Mouse (Mus musculus): ENCODE results near the gene Gm11555. TPM values are rescaled to one million over a fixed set of nuclear protein-coding genes. Genes with fewer than 3 reads are reported as not detected.
"Not testable (repeated sequence)": the region's sequence is repeated elsewhere in the genome, so short reads cannot be mapped to it uniquely, and the experiment has no call there.

Gene Gm11555
- polyA plus RNA-seq, 1 experiment: not detected

DNA sequence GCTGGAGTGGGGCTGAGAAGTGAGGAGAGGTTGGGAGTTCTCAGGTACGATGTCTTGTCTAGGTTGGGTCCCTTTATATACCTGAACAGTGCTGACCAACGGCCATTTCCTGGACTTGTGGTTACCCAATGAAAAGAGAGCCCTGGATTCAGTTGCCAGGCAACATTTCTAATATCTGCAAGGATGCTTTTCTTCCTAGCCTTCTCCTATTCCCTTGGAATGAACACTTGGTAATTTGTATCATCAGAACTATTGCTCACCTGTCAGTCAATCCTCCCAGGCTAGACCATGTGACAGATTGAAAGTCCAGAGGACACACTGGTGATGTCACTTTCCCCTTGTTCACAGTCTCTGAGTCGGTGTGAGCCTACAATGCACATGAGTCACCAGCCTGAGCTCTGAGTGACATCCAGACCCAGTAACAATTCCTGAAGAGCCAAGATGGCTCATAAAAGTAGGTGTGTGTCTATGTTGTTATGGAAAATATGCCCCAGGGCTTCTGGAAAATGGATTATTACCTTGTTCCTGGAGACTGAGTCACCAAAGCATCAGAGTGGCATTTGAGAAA lies 35.2 kb downstream of the Gm11555 start, which contains the start of gene Krtap2-4:
Gene Krtap2-4 (minus strand): TSS at position 51 of the 568 bp plus-strand sequence.
- Histone ChIP-seq H3K27ac (ENCODE audit: insufficient read depth, low read depth, low read length) (no peak within 1 kb of the TSS), H3K4me1 (ENCODE audit: control insufficient read depth, insufficient read depth, low read length) (no peaks in the 10 kb centered on the region), H3K4me3 (ENCODE audit: insufficient read depth, low read depth, low read length) (no peak within 1 kb of the TSS)
- TF ChIP-seq POLR2A (IDR thresholded peaks at IDR 0.05; ENCODE audit: insufficient read depth, low read depth, low read length) (no peak), CTCF (IDR thresholded peaks at IDR 0.05; ENCODE audit: insufficient read depth, low read depth, low read length) (no peak)
- WGBS: 54% methylated on average over 3 of the region's 3 CpGs

DNA sequence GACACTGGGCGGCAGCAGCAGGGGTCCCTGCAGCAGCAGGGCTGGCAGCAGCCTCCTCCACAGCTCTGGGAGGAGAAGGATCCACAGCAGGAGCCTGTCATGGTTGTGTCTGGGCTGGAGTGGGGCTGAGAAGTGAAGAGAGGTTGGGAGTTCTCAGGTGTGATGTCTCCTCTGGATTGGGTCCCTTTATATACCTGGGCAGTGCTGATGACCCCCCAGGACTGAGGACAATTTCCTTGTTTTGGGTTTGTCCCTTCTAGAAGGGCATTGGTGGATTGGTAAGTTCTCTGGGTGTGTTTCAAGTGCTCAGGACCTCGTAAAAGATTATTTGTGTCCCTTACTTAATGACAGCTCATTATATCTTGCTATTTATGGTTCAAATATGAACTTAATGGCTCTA lies 39.9 kb downstream of the Gm11555 start, which contains the start of gene Gm11937:
Gene Gm11937 (minus strand): TSS at position 101 of the 400 bp plus-strand sequence.
- H3K4me1 ChIP-seq (ENCODE audit: control insufficient read depth, insufficient read depth, low read length); H3K4me3 ChIP-seq (ENCODE audit: insufficient read depth, low read depth, low read length); H3K27ac ChIP-seq (ENCODE audit: insufficient read depth, low read depth, low read length): not testable (repeated sequence)
- WGBS: 89% methylated on average over 1 of the region's 2 CpGs

DNA sequence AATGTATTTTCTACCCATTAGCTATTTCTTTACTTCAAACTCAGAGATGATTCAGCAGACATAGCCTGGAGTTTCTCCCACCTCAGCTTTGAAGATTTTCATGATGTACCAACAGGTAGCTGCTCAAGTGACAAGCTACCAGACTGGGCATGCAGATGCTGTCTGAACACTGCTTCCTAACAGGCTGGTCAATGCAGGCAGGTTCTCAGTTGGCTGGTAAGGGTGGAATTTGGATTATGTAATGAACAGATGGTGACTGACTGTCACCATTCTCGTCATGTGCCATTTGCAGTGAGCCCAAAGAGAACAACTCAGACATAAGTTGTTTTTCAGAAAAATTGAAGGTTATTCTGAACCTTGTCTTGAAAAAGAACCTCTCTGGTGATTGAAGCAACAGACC lies 40.9 kb downstream of the Gm11555 start:
- TF ChIP-seq POLR2A (IDR thresholded peaks at IDR 0.05; ENCODE audit: insufficient read depth, low read depth, low read length) (no peak), CTCF (IDR thresholded peaks at IDR 0.05; ENCODE audit: insufficient read depth, low read depth, low read length) (no peak)
- 83% methylated on average over 1 of the region's 1 CpGs for WGBS
- no peak overlapping the region for H3K4me3 ChIP-seq (ENCODE audit: insufficient read depth, low read depth, low read length)
- no peak overlapping the region for H3K27ac ChIP-seq (ENCODE audit: insufficient read depth, low read depth, low read length)
- H3K4me1 ChIP-seq (ENCODE audit: control insufficient read depth, insufficient read depth, low read length): no peaks in the 10 kb centered on the region

DNA sequence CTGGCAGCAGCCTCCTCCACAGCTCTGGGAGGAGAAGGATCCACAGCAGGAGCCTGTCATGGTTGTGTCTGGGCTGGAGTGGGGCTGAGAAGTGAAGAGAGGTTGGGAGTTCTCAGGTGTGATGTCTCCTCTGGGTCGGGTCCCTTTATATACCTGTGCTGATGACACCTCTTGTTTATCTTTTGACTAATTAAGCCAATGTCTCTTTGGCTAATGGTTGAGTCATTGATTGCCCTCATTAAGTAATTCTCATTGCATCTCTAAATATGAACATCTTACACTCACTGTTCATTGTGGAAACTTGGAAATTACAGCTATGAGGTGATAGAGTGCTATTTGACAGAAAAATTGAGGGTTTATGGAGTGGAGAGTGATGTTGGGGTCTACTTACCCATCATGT lies 46.8 kb downstream of the Gm11555 start, which contains the start of gene Gm11938:
Gene Gm11938 (minus strand): TSS at position 101 of the 400 bp plus-strand sequence.
- WGBS: 70% methylated on average over 1 of the region's 1 CpGs
- not testable (repeated sequence) for H3K27ac ChIP-seq (ENCODE audit: insufficient read depth, low read depth, low read length); H3K4me1 ChIP-seq (ENCODE audit: control insufficient read depth, insufficient read depth, low read length); H3K4me3 ChIP-seq (ENCODE audit: insufficient read depth, low read depth, low read length)

Other genes with a start within 250 kb of the Gm11555 start
- not detected in 2 replicates for gene Krt12, start 228.0 kb downstream of the Gm11555 start, polyA plus RNA-seq (2012; ENCODE audit: insufficient read depth, insufficient read length, low replicate concordance, missing spikeins)
- not detected in 2 replicates for gene Krt20, start 212.1 kb downstream of the Gm11555 start, polyA plus RNA-seq (2012; ENCODE audit: insufficient read depth, insufficient read length, low replicate concordance, missing spikeins)
- gene Krt23, start 157.1 kb downstream of the Gm11555 start, polyA plus RNA-seq (2012; ENCODE audit: insufficient read depth, insufficient read length, low replicate concordance, missing spikeins): not detected in 2 replicates
- gene Krt39, start 128.9 kb downstream of the Gm11555 start, polyA plus RNA-seq (2012; ENCODE audit: insufficient read depth, insufficient read length, low replicate concordance, missing spikeins): not detected in 2 replicates
- gene Krt40, start 107.1 kb downstream of the Gm11555 start, polyA plus RNA-seq (2012; ENCODE audit: insufficient read depth, insufficient read length, low replicate concordance, missing spikeins): not detected in 2 replicates
- gene Krtap3-3, start 99.4 kb downstream of the Gm11555 start, polyA plus RNA-seq (2012; ENCODE audit: insufficient read depth, insufficient read length, low replicate concordance, missing spikeins): not detected in 2 replicates
- gene Krtap3-2, start 93.4 kb downstream of the Gm11555 start, polyA plus RNA-seq (2012; ENCODE audit: insufficient read depth, insufficient read length, low replicate concordance, missing spikeins): not detected in 2 replicates
- gene Gm11939, start 90.8 kb downstream of the Gm11555 start, polyA plus RNA-seq (2012; ENCODE audit: insufficient read depth, insufficient read length, low replicate concordance, missing spikeins): not detected in 2 replicates
- not detected in 2 replicates for gene Krtap3-1, start 83.6 kb downstream of the Gm11555 start, polyA plus RNA-seq (2012; ENCODE audit: insufficient read depth, insufficient read length, low replicate concordance, missing spikeins)
- gene Krtap1-5, start 69.2 kb downstream of the Gm11555 start, polyA plus RNA-seq (2012; ENCODE audit: insufficient read depth, insufficient read length, low replicate concordance, missing spikeins): not detected in 2 replicates
- gene Krtap1-4, start 66.6 kb downstream of the Gm11555 start, polyA plus RNA-seq (2012; ENCODE audit: insufficient read depth, insufficient read length, low replicate concordance, missing spikeins): not detected in 2 replicates
- not detected in 2 replicates for gene Krtap1-3, start 58.9 kb downstream of the Gm11555 start, polyA plus RNA-seq (2012; ENCODE audit: insufficient read depth, insufficient read length, low replicate concordance, missing spikeins)
- gene Krtap9-3, start 52.1 kb downstream of the Gm11555 start, polyA plus RNA-seq (2012; ENCODE audit: insufficient read depth, insufficient read length, low replicate concordance, missing spikeins): not detected in 2 replicates
- gene Gm11938, start 46.9 kb downstream of the Gm11555 start, polyA plus RNA-seq (2012; ENCODE audit: insufficient read depth, insufficient read length, low replicate concordance, missing spikeins): not detected in 2 replicates
- gene Gm11937, start 40.0 kb downstream of the Gm11555 start, polyA plus RNA-seq (2012; ENCODE audit: insufficient read depth, insufficient read length, low replicate concordance, missing spikeins): not detected in 2 replicates
- gene Krtap2-4, start 35.4 kb downstream of the Gm11555 start, polyA plus RNA-seq (2012; ENCODE audit: insufficient read depth, insufficient read length, low replicate concordance, missing spikeins): not detected in 2 replicates
- gene Gm11562, start 29.8 kb downstream of the Gm11555 start, polyA plus RNA-seq (2012; ENCODE audit: insufficient read depth, insufficient read length, low replicate concordance, missing spikeins): not detected in 2 replicates
- not detected in 2 replicates for gene Krtap4-1, start 22.0 kb downstream of the Gm11555 start, polyA plus RNA-seq (2012; ENCODE audit: insufficient read depth, insufficient read length, low replicate concordance, missing spikeins)
- not detected in 2 replicates for gene Krtap4-2, start 15.2 kb downstream of the Gm11555 start, polyA plus RNA-seq (2012; ENCODE audit: insufficient read depth, insufficient read length, low replicate concordance, missing spikeins)
- gene Krtap4-7, start 6.1 kb downstream of the Gm11555 start, polyA plus RNA-seq (2012; ENCODE audit: insufficient read depth, insufficient read length, low replicate concordance, missing spikeins): not detected in 2 replicates
- not detected in 2 replicates for gene Gm11563, start 8.7 kb upstream of the Gm11555 start, polyA plus RNA-seq (2012; ENCODE audit: insufficient read depth, insufficient read length, low replicate concordance, missing spikeins)
- not detected in 2 replicates for gene Krtap4-6, start 15.7 kb upstream of the Gm11555 start, polyA plus RNA-seq (2012; ENCODE audit: insufficient read depth, insufficient read length, low replicate concordance, missing spikeins)
- gene Gm14190, start 40.5 kb upstream of the Gm11555 start, polyA plus RNA-seq (2012; ENCODE audit: insufficient read depth, insufficient read length, low replicate concordance, missing spikeins): not detected in 2 replicates
- gene Gm14180, start 84.1 kb upstream of the Gm11555 start, polyA plus RNA-seq (2012; ENCODE audit: insufficient read depth, insufficient read length, low replicate concordance, missing spikeins): not detected in 2 replicates
- gene Gm11595, start 122.7 kb upstream of the Gm11555 start, polyA plus RNA-seq (2012; ENCODE audit: insufficient read depth, insufficient read length, low replicate concordance, missing spikeins): not detected in 2 replicates
- not detected in 2 replicates for gene Krtap4-8, start 130.5 kb upstream of the Gm11555 start, polyA plus RNA-seq (2012; ENCODE audit: insufficient read depth, insufficient read length, low replicate concordance, missing spikeins)
- gene Krtap4-9, start 135.0 kb upstream of the Gm11555 start, polyA plus RNA-seq (2012; ENCODE audit: insufficient read depth, insufficient read length, low replicate concordance, missing spikeins): not detected in 2 replicates
- not detected in 2 replicates for gene Gm11596, start 143.2 kb upstream of the Gm11555 start, polyA plus RNA-seq (2012; ENCODE audit: insufficient read depth, insufficient read length, low replicate concordance, missing spikeins)
- not detected in 2 replicates for gene Gm11569, start 148.7 kb upstream of the Gm11555 start, polyA plus RNA-seq (2012; ENCODE audit: insufficient read depth, insufficient read length, low replicate concordance, missing spikeins)
- not detected in 2 replicates for gene Gm11554, start 154.2 kb upstream of the Gm11555 start, polyA plus RNA-seq (2012; ENCODE audit: insufficient read depth, insufficient read length, low replicate concordance, missing spikeins)
- not detected in 2 replicates for gene Krtap4-13, start 159.7 kb upstream of the Gm11555 start, polyA plus RNA-seq (2012; ENCODE audit: insufficient read depth, insufficient read length, low replicate concordance, missing spikeins)
- not detected in 2 replicates for gene Gm11564, start 165.4 kb upstream of the Gm11555 start, polyA plus RNA-seq (2012; ENCODE audit: insufficient read depth, insufficient read length, low replicate concordance, missing spikeins)
- not detected in 2 replicates for gene 2300003K06Rik, start 187.8 kb upstream of the Gm11555 start, polyA plus RNA-seq (2012; ENCODE audit: insufficient read depth, insufficient read length, low replicate concordance, missing spikeins)
- not detected in 2 replicates for gene Krtap4-16, start 201.4 kb upstream of the Gm11555 start, polyA plus RNA-seq (2012; ENCODE audit: insufficient read depth, insufficient read length, low replicate concordance, missing spikeins)
- gene Gm11568, start 207.7 kb upstream of the Gm11555 start, polyA plus RNA-seq (2012; ENCODE audit: insufficient read depth, insufficient read length, low replicate concordance, missing spikeins): not detected in 2 replicates
- gene Gm11559, start 214.2 kb upstream of the Gm11555 start, polyA plus RNA-seq (2012; ENCODE audit: insufficient read depth, insufficient read length, low replicate concordance, missing spikeins): not detected in 2 replicates
- not detected in 2 replicates for gene Krtap9-1, start 223.2 kb upstream of the Gm11555 start, polyA plus RNA-seq (2012; ENCODE audit: insufficient read depth, insufficient read length, low replicate concordance, missing spikeins)
- not detected in 2 replicates for gene Gm11567, start 229.0 kb upstream of the Gm11555 start, polyA plus RNA-seq (2012; ENCODE audit: insufficient read depth, insufficient read length, low replicate concordance, missing spikeins)